Mouse (Mus musculus): ENCODE results near the gene Hal. TPM values are rescaled to one million over a fixed set of nuclear protein-coding genes. Genes with fewer than 3 reads are reported as not detected.
"Not testable (repeated sequence)": the region's sequence is repeated elsewhere in the genome, so short reads cannot be mapped to it uniquely, and the experiment has no call there.

The Hal gene
- total RNA-seq, 2 experiments from 2014 or later = 0.27 TPM; not detected in 1

DNA sequence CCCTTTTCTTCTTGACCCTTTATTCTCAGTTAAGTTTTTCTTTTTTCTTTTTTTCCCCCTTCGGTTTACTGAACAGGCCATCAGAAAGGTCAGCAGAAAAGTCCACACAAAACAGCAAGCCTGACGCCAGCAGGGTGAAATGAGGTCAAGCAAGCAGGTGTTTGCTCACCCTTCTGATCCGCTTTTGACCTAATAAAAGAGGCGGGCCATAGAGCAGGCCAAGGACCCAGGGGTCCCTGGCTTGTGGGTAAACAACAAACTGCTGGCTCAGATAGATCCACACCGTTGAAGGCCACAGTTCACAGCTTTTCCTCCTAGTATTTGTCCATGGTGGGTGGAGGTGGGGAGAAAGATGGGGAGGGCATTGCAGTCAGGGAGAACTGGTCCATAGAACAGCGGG lies 54.6 kb downstream of the Hal start:
- Histone ChIP-seq H3K27ac (no peak overlapping the region), H3K4me3 (no peak overlapping the region)
- TF ChIP-seq CTCF (IDR thresholded peaks at IDR 0.05) = no peak
- DNase-seq (ENCODE audit: extremely low spot score in 1 of 2, low spot score in 2 of 2) = no peak
- intact Hi-C loops (cut with DNase I) = no loop called here

DNA sequence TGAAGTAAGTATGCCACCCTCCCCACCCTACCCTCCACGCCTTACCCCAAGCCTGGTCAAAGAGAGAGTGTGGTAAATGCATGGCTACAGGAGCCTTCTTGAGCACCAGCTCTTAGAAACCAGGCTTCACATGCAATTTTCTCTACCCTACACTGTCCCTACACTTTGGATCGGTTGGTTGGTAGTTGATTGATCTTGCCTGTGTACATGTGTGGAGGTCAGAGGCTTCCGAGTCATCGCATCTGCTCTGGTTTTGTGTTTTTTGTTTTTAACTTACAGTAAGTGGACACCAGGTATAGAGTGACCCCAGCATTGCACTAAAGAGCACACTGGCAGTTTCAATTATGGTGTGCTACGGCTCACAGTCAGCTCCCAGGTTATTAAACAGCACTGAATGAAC lies 55.6 kb downstream of the Hal start:
- intact Hi-C loops (cut with DNase I) = no loop called here
- H3K4me3 ChIP-seq = no peak overlapping the region
- no peak for TF ChIP-seq CTCF (IDR thresholded peaks at IDR 0.05)
- H3K27ac ChIP-seq = no peak overlapping the region
- no peak for DNase-seq (ENCODE audit: extremely low spot score in 1 of 2, low spot score in 2 of 2)

DNA sequence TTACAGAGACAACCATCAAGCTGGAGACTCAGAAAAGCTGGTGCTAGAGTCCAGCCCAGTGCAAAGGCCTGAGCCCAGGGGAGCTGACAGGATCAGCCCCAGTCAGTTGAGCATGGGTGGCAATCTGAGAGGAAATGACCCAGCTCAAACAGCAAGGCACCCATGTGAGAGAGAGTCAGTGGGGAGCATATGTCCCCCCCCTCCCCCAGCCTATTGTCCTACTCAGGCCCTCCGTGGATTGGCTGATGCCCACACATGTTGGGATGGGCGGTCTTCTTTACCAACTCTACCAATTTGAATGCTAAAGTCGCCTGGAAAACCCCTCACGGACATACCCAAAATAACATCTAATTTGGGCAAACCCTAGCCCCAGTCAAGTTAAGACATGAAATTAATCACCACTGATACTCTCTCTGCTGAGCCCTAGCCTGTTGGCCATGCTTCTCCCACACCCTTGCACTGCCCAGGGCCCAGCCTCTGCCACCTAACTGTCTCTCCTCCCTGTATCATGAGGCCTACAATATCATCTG lies 59.2 kb downstream of the Hal start:
- H3K4me3 ChIP-seq = no peak overlapping the region
- intact Hi-C loops (cut with DNase I) = loop anchor here (2.0 kb wide), 1 partner anchor 123 kb away; no protein-coding TSS in a partner anchor

DNA sequence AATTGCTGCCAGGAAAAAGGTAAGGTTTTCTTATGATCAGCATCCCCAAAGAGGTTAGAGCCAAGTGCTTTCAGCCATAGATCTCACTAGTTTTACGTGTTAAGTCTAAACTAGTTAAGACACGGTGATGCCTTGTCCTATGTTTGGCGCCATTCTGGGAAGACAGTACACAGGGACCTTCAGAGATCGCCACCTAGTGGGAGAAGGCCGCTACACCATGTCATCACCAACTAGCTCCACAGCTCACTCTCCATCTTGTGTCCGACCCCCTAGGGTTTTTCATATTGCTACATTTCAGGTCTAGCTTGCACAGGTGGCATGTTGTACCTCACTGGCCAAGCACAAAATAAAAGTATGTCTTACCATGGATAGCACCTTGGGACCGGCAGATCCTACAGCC lies 60.4 kb downstream of the Hal start:
- peak; percentile 65 to 73 for DNase-seq (ENCODE audit: extremely low spot score in 1 of 2, low spot score in 2 of 2)
- no peak overlapping the region for H3K4me3 ChIP-seq
- peak; percentile 88 for TF ChIP-seq CTCF (IDR thresholded peaks at IDR 0.05)
- no peak overlapping the region for H3K27ac ChIP-seq
- intact Hi-C loops (cut with DNase I) = loop anchor here (1.0 to 2.0 kb wide), 2 partner anchors 63 to 124 kb away; no protein-coding TSS in a partner anchor

More for the DNA sequence above, 59.2 kb downstream of the Hal start:
- DNase-seq (ENCODE audit: extremely low spot score in 1 of 2, low spot score in 2 of 2) = no peak
- TF ChIP-seq CTCF (IDR thresholded peaks at IDR 0.05) = no peak
- no peak overlapping the region for H3K27ac ChIP-seq

DNA sequence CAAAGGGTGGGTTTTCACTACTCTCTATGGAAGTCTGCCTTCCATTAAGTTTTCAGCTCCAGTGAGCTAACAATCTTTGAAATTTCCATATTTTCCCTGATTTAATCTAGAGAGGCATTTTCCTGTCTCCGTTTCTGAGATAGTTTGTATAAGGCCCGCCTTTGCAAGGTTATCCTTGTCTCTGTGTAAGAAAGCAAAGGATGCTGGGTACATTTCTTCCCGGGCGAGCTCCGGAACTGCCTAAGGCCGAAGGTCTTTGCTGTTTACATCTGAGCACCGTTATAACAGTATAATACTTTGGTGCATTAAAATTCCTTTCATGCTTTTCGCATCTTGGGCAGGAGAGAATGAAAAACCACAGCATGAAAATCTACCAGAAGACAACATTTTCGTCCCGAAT lies 61.3 kb downstream of the Hal start:
- no peak overlapping the region for H3K4me3 ChIP-seq
- no peak for TF ChIP-seq CTCF (IDR thresholded peaks at IDR 0.05)
- intact Hi-C loops (cut with DNase I) = loop anchor here (1.0 to 2.0 kb wide), 2 partner anchors 64 to 125 kb away; no protein-coding TSS in a partner anchor
- no peak overlapping the region for H3K27ac ChIP-seq
- DNase-seq (ENCODE audit: extremely low spot score in 1 of 2, low spot score in 2 of 2) = no peak

DNA sequence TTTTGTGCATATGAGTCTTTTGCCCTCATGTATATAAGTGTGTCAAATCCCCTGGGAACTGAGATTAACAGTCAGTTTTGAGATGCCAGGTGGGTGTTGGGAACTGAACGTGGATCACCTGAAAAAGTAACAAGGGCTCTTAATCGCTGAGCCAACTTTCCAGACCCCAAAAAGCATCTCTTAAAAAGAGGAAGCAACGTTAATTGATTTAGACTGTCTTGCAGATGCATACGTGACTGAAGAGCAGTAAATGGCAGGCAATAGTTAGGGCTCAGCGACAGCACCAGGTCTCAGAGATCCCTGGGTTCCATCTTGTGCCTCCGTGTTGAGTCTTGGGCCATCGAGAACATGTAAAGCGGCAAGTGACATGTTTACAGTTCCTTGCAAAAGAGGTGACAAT lies 64.0 kb downstream of the Hal start:
- no peak for DNase-seq (ENCODE audit: extremely low spot score in 1 of 2, low spot score in 2 of 2)
- no peak for TF ChIP-seq CTCF (IDR thresholded peaks at IDR 0.05)
- no peak overlapping the region for H3K4me3 ChIP-seq
- H3K27ac ChIP-seq = no peak overlapping the region
- intact Hi-C loops (cut with DNase I) = no loop called here

DNA sequence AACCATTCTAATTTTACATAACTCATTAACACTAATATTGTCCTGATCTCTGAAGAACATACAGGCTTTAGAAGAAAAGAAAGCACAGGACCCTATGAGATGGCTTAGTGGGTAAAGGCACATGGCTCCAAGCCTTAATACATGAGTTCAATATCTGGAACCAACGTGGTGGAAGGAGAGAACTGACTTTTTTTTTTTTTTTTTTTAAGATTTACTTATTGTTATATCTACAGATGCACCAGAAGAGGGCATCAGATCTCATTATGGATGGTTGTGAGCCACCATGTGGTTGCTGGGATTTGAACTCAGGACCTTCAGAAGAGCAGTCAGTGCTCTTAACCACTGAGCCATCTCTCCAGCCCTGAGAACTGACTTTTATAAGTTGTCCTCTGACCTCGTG lies 69.4 kb downstream of the Hal start:
- DNase-seq (ENCODE audit: extremely low spot score in 1 of 2, low spot score in 2 of 2); H3K4me3 ChIP-seq; H3K27ac ChIP-seq; intact Hi-C loops (cut with DNase I): not testable (repeated sequence)

DNA sequence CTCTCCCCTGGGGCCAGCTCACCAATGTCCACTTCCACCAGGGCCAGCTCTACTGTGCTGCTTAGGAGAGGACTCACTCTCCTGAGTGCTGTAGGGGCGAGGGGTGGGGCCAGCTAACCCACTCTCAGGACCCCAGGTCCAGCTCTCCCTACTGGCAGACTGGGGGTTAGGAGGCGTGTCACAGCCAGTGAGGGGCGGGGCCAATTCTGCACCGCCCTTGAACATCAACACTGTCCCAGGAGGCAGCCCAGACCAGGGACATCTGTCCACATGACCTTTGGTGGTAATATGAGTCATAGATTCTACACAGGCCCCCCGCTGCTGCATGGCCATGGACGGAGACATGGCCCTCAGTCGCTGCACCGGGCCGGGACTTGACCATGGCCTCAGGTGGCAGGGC lies 71.2 kb downstream of the Hal start:
- TF ChIP-seq CTCF (IDR thresholded peaks at IDR 0.05) = no peak
- intact Hi-C loops (cut with DNase I) = no loop called here
- no peak overlapping the region for H3K27ac ChIP-seq
- DNase-seq (ENCODE audit: extremely low spot score in 1 of 2, low spot score in 2 of 2) = no peak
- no peak overlapping the region for H3K4me3 ChIP-seq

DNA sequence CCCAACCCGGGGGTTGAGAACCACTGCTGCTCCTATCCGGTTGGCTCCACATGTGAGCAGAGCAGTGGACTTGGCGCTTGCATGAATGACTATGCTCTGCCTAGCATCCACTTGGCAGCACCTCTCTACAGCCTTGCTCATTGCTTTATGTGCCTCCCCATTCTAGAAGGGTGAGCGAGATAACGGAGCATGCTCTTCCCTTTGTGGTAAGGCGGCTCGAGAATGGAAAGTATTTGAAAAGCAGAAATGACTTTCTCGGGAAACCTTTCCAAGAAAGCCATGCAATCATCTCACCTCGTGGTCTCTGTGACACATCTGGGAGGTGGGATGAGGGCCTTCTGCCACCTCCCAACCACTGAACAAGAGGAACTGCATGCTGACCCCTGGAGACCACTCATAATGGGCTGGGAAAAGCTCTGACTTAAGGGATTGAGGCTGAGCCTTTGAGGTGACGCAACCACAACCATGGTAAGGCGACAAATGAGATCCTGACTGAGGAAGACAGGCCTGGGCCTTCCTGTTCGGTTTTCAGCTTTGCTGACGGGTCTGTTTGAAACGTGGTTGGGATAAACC lies 76.0 kb downstream of the Hal start:
- Histone ChIP-seq H3K4me3 (no peak overlapping the region), H3K27ac (no peak overlapping the region)
- no peak for DNase-seq (ENCODE audit: extremely low spot score in 1 of 2, low spot score in 2 of 2)
- no peak for TF ChIP-seq CTCF (IDR thresholded peaks at IDR 0.05)
- intact Hi-C loops (cut with DNase I) = no loop called here

DNA sequence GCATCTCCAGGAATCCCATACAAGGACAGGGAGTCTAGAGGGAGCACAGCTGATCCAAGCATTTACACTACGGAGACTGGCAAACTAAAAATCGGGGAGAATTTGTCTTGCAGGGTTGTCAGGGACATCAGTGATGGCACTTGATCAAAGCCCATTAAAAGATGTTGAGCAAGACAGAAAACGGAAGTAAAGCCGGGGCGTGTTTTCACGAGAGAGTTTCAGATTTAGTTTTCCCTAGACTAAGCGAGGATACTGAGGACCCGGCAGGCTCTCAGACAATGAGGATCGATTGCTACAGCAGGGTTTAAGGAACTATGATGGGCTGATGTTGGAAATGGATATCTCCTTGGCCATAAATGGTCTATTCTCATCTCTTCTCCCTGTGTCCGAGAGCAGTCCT lies 78.5 kb downstream of the Hal start:
- no peak for TF ChIP-seq CTCF (IDR thresholded peaks at IDR 0.05)
- no peak overlapping the region for H3K4me3 ChIP-seq
- intact Hi-C loops (cut with DNase I) = no loop called here

DNA sequence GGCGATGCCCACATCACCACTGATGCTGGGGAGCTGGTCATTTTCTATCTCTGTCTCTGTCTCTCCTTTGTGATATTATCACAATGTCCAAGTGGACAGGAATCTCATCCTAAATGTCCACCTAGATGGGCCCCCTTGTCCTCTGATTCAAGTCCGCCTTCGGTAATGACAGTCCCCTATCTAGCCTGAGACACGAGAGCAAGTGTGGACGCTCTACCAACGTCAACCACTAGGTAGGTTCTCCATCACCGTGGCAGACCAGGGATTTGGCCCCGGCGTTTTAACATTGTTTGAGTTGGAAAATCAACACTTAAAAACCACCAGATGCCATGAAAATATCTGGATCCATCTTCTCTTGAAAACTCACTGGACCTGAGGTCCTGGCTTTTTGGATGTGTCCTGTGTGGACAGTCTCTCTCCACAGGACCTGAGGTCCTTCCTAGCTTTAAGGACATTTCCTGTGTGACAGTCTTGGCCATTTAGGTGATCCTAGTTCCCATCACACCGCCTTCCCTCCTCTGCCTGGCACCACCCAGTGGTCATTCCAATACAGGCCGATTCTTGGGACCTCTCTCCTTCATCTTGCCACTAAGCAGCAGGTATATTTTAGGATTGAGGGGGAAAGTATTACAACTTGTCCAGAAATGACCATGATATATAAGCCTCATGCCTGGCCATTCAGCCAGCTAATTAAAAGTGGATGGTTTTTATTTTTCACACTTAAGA lies 79.4 kb downstream of the Hal start:
- Histone ChIP-seq H3K4me3 (no peak overlapping the region), H3K27ac (no peak overlapping the region)
- no peak for TF ChIP-seq CTCF (IDR thresholded peaks at IDR 0.05)
- intact Hi-C loops (cut with DNase I) = no loop called here
- no peak for DNase-seq (ENCODE audit: extremely low spot score in 1 of 2, low spot score in 2 of 2)

More for the DNA sequence above, 78.5 kb downstream of the Hal start:
- no peak for DNase-seq (ENCODE audit: extremely low spot score in 1 of 2, low spot score in 2 of 2)
- no peak overlapping the region for H3K27ac ChIP-seq

DNA sequence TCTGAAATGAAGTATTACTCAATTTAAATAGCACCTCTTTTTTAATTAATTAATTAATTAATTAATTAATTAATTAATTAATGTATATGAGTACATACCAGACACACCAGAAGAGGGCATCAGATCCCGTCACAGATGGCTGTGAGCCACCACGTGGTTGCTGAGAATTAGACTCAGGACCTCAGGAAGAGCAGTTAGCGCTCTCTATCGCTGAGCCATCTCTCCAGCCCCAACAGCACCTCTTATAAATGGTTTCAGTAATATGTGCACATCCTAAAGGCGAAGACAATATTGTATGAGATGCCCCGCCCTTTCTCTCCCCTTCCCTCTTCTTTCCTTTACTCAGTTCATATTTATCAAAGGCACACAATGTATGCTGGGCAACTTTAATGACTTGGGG lies 80.1 kb downstream of the Hal start:
- intact Hi-C loops (cut with DNase I) = no loop called here
- TF ChIP-seq CTCF (IDR thresholded peaks at IDR 0.05) = no peak
- DNase-seq (ENCODE audit: extremely low spot score in 1 of 2, low spot score in 2 of 2) = no peak
- Histone ChIP-seq H3K4me3 (no peak overlapping the region), H3K27ac (no peak overlapping the region)

Other genes starting within 250 kb of the Hal start
- gene Elk3, start 177.6 kb upstream of the Hal start, total RNA-seq (2021) = 10 to 100 TPM in 1 of 2 experiments, 1 to 10 TPM in 1; 8.6 to 11.9 TPM
- 10 to 100 TPM; 55.9 to 62.8 TPM for gene Lta4h, start 35.4 kb upstream of the Hal start, total RNA-seq (2021)
- under 1 TPM; 0.54 to 0.61 TPM for gene Amdhd1, start 51.3 kb downstream of the Hal start, total RNA-seq (2021)
- not detected for gene Ccdc38, start 51.9 kb downstream of the Hal start, total RNA-seq (2021)
- gene Snrpf, start 100.9 kb downstream of the Hal start, total RNA-seq (2021) = 10 to 100 TPM; 10.7 to 12.9 TPM
- 10 to 100 TPM in 1 of 2 experiments, 1 to 10 TPM in 1; 9.1 to 11.5 TPM for gene Ntn4, start 151.9 kb downstream of the Hal start, total RNA-seq (2021)

All from left cerebral cortex, adult 2 months (tissue).